Mouse (Mus musculus) ES-Bruce4 (cell line): Measurements from ENCODE around the gene Fars2.

ENCODE experiments used
- CTCF ChIP-seq: IDR thresholded peaks from one replicate; pipeline ENCODE4 v1.8.1; 2011; ENCODE audit warnings: low read depth, low read length
- EP300 ChIP-seq: IDR thresholded peaks from 2 replicates; pipeline ENCODE4 v1.6.1; 2011; ENCODE audit warnings: low read depth, low read length; ENCODE audit not compliant: insufficient read depth
- POLR2A ChIP-seq: IDR thresholded peaks from one replicate; pipeline ENCODE4 v1.8.1; 2011; ENCODE audit warnings: low read length; ENCODE audit not compliant: insufficient read depth

DNA sequence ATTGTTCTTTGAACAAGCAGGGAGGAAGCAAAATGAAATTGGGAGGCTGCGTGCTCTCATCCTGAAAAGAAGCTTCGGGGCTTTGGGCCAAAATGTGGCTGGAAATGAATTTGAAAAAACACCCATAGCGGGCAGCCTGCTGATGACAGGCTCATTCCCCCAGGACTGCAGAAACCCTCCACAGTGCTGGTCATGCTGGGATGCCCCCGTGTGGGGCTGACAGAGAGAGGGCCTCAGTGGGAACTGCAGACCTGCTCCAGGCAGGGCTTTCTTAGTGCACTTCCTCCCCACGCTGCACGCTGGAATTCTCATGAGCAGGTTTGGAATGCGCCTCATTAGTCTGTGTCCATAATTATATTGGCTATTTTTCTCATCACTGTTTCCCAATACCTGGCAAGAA lies 373.4 kb downstream of the Fars2 start:
- TF ChIP-seq EP300 (no peak), CTCF (no peak), POLR2A (no peak)
